Mouse (Mus musculus) kidney, embryonic 14.5 days (tissue): ENCODE results near the gene Gm49395. TPM values are rescaled to one million over a fixed set of nuclear protein-coding genes. Genes with fewer than 3 reads are reported as not detected.
A peak's percentile ranks its signal among the peaks of the same experiment; 100 is the strongest.

Source experiments
- ATAC-seq: fragments of 200-750 bp; cut with Nextera tagmentation; 2 replicates; pipeline ENCODE4 v1.8.0; 2017; ENCODE audit warnings: moderate number of reproducible peaks, mild to moderate bottlenecking, moderate TSS enrichment, moderate library complexity; ENCODE audit not compliant: low FRiP score, low TSS enrichment
- H3K27ac ChIP-seq: fragments of 300-500 bp; sonication (generic); 2 replicates; pipeline ENCODE4 v1.5.1; 2014; ENCODE audit warnings: low read depth, mild to moderate bottlenecking, low read length, moderate library complexity, mixed read lengths
- H3K27me3 ChIP-seq: fragments of 300-500 bp; sonication (generic); 2 replicates; pipeline ENCODE4 v1.6.1; 2014; ENCODE audit warnings: mild to moderate bottlenecking, low read length; ENCODE audit not compliant: control insufficient read depth, insufficient read depth
- H3K36me3 ChIP-seq: fragments of 300-500 bp; sonication (generic); 2 replicates; pipeline ENCODE4 v1.6.1; 2014; ENCODE audit warnings: low read length, mixed read lengths; ENCODE audit not compliant: control insufficient read depth, insufficient read depth
- H3K4me1 ChIP-seq: fragments of 300-500 bp; sonication (generic); 2 replicates; pipeline ENCODE4 v1.6.1; 2014; ENCODE audit warnings: low read length, mixed read lengths; ENCODE audit not compliant: control insufficient read depth, insufficient read depth
- H3K4me2 ChIP-seq: fragments of 300-500 bp; sonication (generic); replicated peaks from 2 replicates; pipeline ENCODE4 v1.6.1; 2014; ENCODE audit warnings: low read depth, mild to moderate bottlenecking, low read length
- H3K4me3 ChIP-seq: fragments of 300-500 bp; sonication (generic); 2 replicates; pipeline ENCODE4 v1.5.1; 2014; ENCODE audit warnings: mild to moderate bottlenecking, low read length
- H3K9ac ChIP-seq: fragments of 300-500 bp; sonication (generic); 2 replicates; pipeline ENCODE4 v1.6.1; 2014; ENCODE audit warnings: low read depth, mild to moderate bottlenecking, low read length, moderate library complexity
- H3K9me3 ChIP-seq: fragments of 300-500 bp; sonication (generic); 2 replicates; pipeline ENCODE4 v1.6.1; 2016; ENCODE audit warnings: low read length; ENCODE audit not compliant: control insufficient read depth
- WGBS: fragments of 180-500 bp; shearing (Covaris S2); extraction: QIAGEN DNeasy Blood & Tissue Kit; methylation state at CpG from one replicate; pipeline ENCODE4 v1.1.7; 2014; 5-methylcytosine and 5-hydroxymethylcytosine counted together
- polyA plus RNA-seq: library from polyadenylated mRNA; unstranded; fragments of >200 nt; fragmentation: Nextera tagmentation; extraction: Ambion mirVana; gene quantifications from 2 replicates; pipeline ENCODE4 v1.2.1, GENCODE M21; 2014

Gene Gm49395
- polyA plus RNA-seq, 1 experiment from 2014 or later, result 9.3 TPM

- Histone ChIP-seq H3K36me3 (no peaks in the 10 kb centered on the region), H3K9me3 (no peaks in the 10 kb centered on the region), H3K27ac (no peak overlapping the region), H3K4me3 (no peak overlapping the region), H3K4me2 (no peak overlapping the region), H3K27me3 (no peaks in the 10 kb centered on the region), H3K4me1 (peaks cover 7% of the 10 kb centered on the region; the same call in 1 of the 2 replicates), H3K9ac (no peak overlapping the region)
- no peak for ATAC-seq
- WGBS, result 64% methylated on average over 7 of the region's 7 CpGs
Observed at GRCm38 (mm10) chr13:115052568-115052967, 49.2 kb downstream of the Gm49395 start.

GRCm38 (mm10) chr13:115050660-115051559, 50.8 kb downstream of the Gm49395 start:
- Histone ChIP-seq H3K9ac (no peak overlapping the region), H3K4me3 (no peak overlapping the region), H3K27ac (no peak overlapping the region), H3K4me2 (no peak overlapping the region), H3K9me3 (no peaks in the 10 kb centered on the region), H3K36me3 (no peaks in the 10 kb centered on the region), H3K27me3 (no peaks in the 10 kb centered on the region), H3K4me1 (peaks cover 7% of the 10 kb centered on the region; the same call in 1 of the 2 replicates)
- WGBS, result 67% methylated on average over 13 of the region's 13 CpGs
- ATAC-seq, result no peak

DNA sequence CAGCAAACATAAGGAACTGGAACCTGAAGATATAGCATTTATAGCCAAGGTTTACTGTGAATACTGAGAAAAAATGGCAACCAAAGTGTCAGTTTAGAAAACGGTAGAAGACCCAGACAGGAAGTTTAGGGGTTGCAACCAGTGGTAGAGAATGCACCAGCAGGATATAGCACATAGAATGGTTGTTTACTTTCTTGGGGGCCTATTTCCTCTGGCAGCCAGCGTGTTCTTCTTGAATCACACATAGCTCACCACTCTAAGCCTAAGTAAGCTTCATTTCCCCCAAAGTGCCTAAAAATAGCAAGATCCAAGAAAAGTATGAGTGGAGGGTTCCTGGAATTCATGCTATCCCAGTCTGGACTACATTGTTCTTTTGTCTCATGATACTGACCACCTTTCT, 59.1 kb downstream of the Gm49395 start:
- Histone ChIP-seq H3K4me3 (no peak overlapping the region), H3K4me2 (no peak overlapping the region), H3K9ac (no peak overlapping the region), H3K27ac (no peak overlapping the region), H3K27me3 (no peaks in the 10 kb centered on the region), H3K36me3 (no peaks in the 10 kb centered on the region), H3K9me3 (no peaks in the 10 kb centered on the region), H3K4me1 (no peaks in the 10 kb centered on the region)
- ATAC-seq, result no peak
- WGBS, result 53% methylated on average over 2 of the region's 2 CpGs

- H3K4me1 ChIP-seq, result no peaks in the 10 kb centered on the region
- WGBS, result 81% methylated on average over 4 of the region's 4 CpGs
- no peak overlapping the region for H3K4me2 ChIP-seq
- H3K4me3 ChIP-seq, result no peak overlapping the region
- no peaks in the 10 kb centered on the region for H3K9me3 ChIP-seq
- no peak overlapping the region for H3K27ac ChIP-seq
- H3K36me3 ChIP-seq, result no peaks in the 10 kb centered on the region
- H3K27me3 ChIP-seq, result no peaks in the 10 kb centered on the region
- no peak for ATAC-seq
- no peak overlapping the region for H3K9ac ChIP-seq
Observed at GRCm38 (mm10) chr13:115037304-115037703, 64.4 kb downstream of the Gm49395 start.

- no peak overlapping the region for H3K4me3 ChIP-seq
- H3K36me3 ChIP-seq, result no peaks in the 10 kb centered on the region
- no peaks in the 10 kb centered on the region for H3K27me3 ChIP-seq
- no peaks in the 10 kb centered on the region for H3K4me1 ChIP-seq
- 32% methylated on average over 8 of the region's 8 CpGs for WGBS
- H3K9ac ChIP-seq, result no peak overlapping the region
- H3K4me2 ChIP-seq, result no peak overlapping the region
- no peaks in the 10 kb centered on the region for H3K9me3 ChIP-seq
- no peak overlapping the region for H3K27ac ChIP-seq
- no peak for ATAC-seq
Observed at GRCm38 (mm10) chr13:115035387-115035786, 66.3 kb downstream of the Gm49395 start.

DNA sequence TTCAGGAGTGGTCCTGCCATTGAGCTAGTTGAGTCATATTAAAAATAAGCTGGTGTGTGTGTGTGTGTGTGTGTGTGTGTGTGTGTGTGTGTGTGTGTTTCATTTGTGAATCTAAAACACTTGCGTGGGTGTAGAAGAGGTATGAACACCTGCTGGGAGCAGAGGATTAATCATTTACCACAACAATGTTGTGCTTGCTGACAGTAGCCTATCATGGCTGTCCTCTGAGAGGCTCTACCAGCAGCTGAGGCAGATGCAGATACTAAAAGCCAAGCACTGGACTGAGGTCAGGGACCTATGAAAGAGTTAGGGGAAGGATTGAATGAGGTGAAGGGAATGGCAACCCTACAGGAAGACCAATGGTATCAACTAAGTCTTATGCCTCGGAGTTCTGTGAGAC, 68.6 kb downstream of the Gm49395 start:
- WGBS, result 72% methylated on average over 2 of the region's 2 CpGs
- peak; percentile 63; the same call in 1 of the 2 replicates for ATAC-seq
- no peak overlapping the region for H3K4me3 ChIP-seq

DNA sequence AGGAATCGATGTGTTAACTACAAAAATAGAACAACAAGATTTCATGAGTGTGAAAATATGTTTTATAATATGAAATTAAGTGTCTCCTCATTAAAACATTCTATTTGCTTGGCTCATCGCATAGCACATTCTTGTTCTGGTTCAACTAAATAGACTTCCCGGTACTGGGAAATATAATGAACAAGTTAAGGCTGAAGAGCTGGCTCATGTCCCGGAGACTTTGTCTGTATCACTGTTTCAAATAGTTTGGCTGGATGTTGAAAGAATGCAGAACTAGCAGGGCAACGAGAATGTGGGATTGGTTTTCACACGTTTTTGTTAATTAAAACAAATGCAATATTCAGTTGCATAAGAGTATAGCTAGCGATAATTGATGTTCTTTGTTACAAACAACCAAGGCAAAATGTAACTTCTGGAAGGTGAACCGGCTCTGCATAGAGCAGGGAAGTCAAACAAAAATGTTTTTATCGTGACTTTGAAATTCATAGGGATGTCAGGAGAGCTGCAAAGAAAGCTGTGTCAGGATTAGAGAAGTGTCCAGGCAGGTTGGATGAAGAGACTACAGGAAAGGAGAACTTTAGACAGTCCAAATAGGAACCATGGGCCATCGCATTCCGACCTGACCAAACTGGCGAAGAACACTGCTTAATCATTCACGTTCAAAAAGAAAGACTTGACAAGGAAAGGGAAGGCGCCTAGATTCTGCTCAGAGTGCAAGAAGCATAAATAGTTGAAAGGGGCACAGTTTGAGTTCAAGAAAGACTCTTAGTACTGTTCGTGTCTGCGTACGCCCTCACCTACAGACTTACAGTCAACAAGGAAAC, 70.3 kb downstream of the Gm49395 start:
- WGBS, result 81% methylated on average over 17 of the region's 17 CpGs
- ATAC-seq, result no peak
- H3K27ac ChIP-seq, result no peak overlapping the region

More for the DNA sequence above, 68.6 kb downstream of the Gm49395 start:
- H3K4me2 ChIP-seq, result no peak overlapping the region
- H3K9ac ChIP-seq, result no peak overlapping the region
- H3K36me3 ChIP-seq, result no peaks in the 10 kb centered on the region
- H3K4me1 ChIP-seq, result no peaks in the 10 kb centered on the region
- H3K27ac ChIP-seq, result no peak overlapping the region
- H3K27me3 ChIP-seq, result no peaks in the 10 kb centered on the region
- H3K9me3 ChIP-seq, result no peaks in the 10 kb centered on the region

DNA sequence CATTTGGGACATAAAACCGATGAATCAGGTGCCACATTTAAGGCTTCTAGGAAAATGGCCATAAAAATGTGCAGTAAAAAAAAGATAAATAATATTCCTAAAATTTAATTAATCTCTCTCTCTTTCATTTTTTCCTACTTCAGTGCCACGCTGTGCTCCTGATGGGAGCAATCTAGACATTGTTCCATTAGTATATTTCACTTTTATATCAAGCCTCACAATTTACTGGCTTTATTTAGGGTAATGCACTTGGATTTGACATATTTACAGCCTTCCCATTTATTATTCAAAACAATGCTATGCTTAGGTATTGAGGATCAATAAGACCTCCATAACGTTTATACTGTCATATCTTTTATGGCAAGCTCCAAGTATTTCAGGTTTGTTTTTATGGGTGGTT, 76.3 kb downstream of the Gm49395 start:
- 70% methylated on average over 3 of the region's 3 CpGs for WGBS
- Histone ChIP-seq H3K4me3 (no peak overlapping the region), H3K9me3 (no peaks in the 10 kb centered on the region), H3K27me3 (no peaks in the 10 kb centered on the region), H3K9ac (no peak overlapping the region), H3K27ac (no peak overlapping the region), H3K36me3 (no peaks in the 10 kb centered on the region), H3K4me2 (no peak overlapping the region), H3K4me1 (no peaks in the 10 kb centered on the region)
- no peak for ATAC-seq

More for the DNA sequence above, 70.3 kb downstream of the Gm49395 start:
- no peaks in the 10 kb centered on the region for H3K27me3 ChIP-seq
- no peak overlapping the region for H3K4me2 ChIP-seq
- H3K9me3 ChIP-seq, result no peaks in the 10 kb centered on the region
- H3K36me3 ChIP-seq, result no peaks in the 10 kb centered on the region
- no peak overlapping the region for H3K4me3 ChIP-seq
- no peak overlapping the region for H3K9ac ChIP-seq
- no peaks in the 10 kb centered on the region for H3K4me1 ChIP-seq
